Mouse (Mus musculus) T-cell, adult 2 months (primary cell): Measurements from ENCODE around the gene Blzf1.

ENCODE experiments used
- DNase-seq: peaks from one replicate; pipeline ENCODE4 v3.0.0; 2022; ENCODE audit warnings: low spot score

The Blzf1 gene

GRCm38 (mm10) chr1:164294071-164294470 is 13.2 kb downstream of the Blzf1 start:
- no peak for DNase-seq

- no peak for DNase-seq
Measured at GRCm38 (mm10) chr1:164292040-164292439, 15.2 kb downstream of the Blzf1 start.

GRCm38 (mm10) chr1:164287406-164287805 is 19.9 kb downstream of the Blzf1 start:
- no peak for DNase-seq

- no peak for DNase-seq
Measured at GRCm38 (mm10) chr1:164284007-164284406, 23.3 kb downstream of the Blzf1 start.

- DNase-seq = no peak
Measured at GRCm38 (mm10) chr1:164279332-164279731, 28.0 kb downstream of the Blzf1 start.

- no peak for DNase-seq
Measured at GRCm38 (mm10) chr1:164276552-164276951, 30.7 kb downstream of the Blzf1 start.

GRCm38 (mm10) chr1:164275455-164275954 is 31.8 kb downstream of the Blzf1 start, which contains the start of gene Ccdc181:
Ccdc181 (plus strand) TSS chr1:164275585.
- DNase-seq = peak; percentile 97

- no peak for DNase-seq
Measured at GRCm38 (mm10) chr1:164273659-164274058, 33.6 kb downstream of the Blzf1 start.

GRCm38 (mm10) chr1:164270941-164271340 is 36.3 kb downstream of the Blzf1 start:
- DNase-seq = no peak

GRCm38 (mm10) chr1:164261553-164261952 is 45.7 kb downstream of the Blzf1 start:
- DNase-seq = no peak

- no peak for DNase-seq
Measured at GRCm38 (mm10) chr1:164260171-164261028, 46.9 kb downstream of the Blzf1 start.

- DNase-seq = no peak
Measured at GRCm38 (mm10) chr1:164254836-164255235, 52.5 kb downstream of the Blzf1 start.

GRCm38 (mm10) chr1:164252551-164252950 is 54.7 kb downstream of the Blzf1 start:
- no peak for DNase-seq

GRCm38 (mm10) chr1:164251438-164251837 is 55.9 kb downstream of the Blzf1 start:
- DNase-seq = no peak

- no peak for DNase-seq
Measured at GRCm38 (mm10) chr1:164250391-164251150, 56.7 kb downstream of the Blzf1 start.

GRCm38 (mm10) chr1:164249332-164249711 is 58.0 kb downstream of the Blzf1 start:
- DNase-seq = no peak

- DNase-seq = peak; percentile 94
Measured at GRCm38 (mm10) chr1:164248465-164249331, 58.6 kb downstream of the Blzf1 start, which contains the start of gene Slc19a2. Slc19a2 (plus strand) TSS chr1:164249046.

- DNase-seq = no peak
Measured at GRCm38 (mm10) chr1:164247971-164248370, 59.3 kb downstream of the Blzf1 start.

- DNase-seq = no peak
Measured at GRCm38 (mm10) chr1:164247442-164247841, 59.8 kb downstream of the Blzf1 start.

GRCm38 (mm10) chr1:164242809-164243208 is 64.5 kb downstream of the Blzf1 start:
- no peak for DNase-seq

- no peak for DNase-seq
Measured at GRCm38 (mm10) chr1:164241494-164241893, 65.8 kb downstream of the Blzf1 start.
